Mouse (Mus musculus): Measurements from ENCODE around the gene Map3k5. TPM values are rescaled to one million over a fixed set of nuclear protein-coding genes. Genes with fewer than 3 reads are reported as not detected.
"Not testable (repeated sequence)": the region's sequence is repeated elsewhere in the genome, so short reads cannot be mapped to it uniquely, and the experiment has no call there.

Map3k5 gene
- polyA plus RNA-seq, 1 experiment from 2014 or later, result 1.4 TPM

GRCm38 (mm10) chr10:19926391-19926897 is 7.8 kb upstream of the Map3k5 start:
- not testable (repeated sequence) for ATAC-seq (ENCODE audit: insufficient read depth, low FRiP score, low TSS enrichment); H3K9ac ChIP-seq (ENCODE audit: low read length); H3K36me3 ChIP-seq (ENCODE audit: control insufficient read depth, insufficient read depth, low read length); H3K4me3 ChIP-seq (ENCODE audit: low read depth, low read length); H3K27ac ChIP-seq (ENCODE audit: low read depth, low read length); DNase-seq (ENCODE audit: low spot score); H3K4me2 ChIP-seq (ENCODE audit: low read depth); H3K9me3 ChIP-seq (ENCODE audit: control insufficient read depth, low read length); H3K27me3 ChIP-seq (ENCODE audit: control insufficient read depth, insufficient read depth, low read length); H3K4me1 ChIP-seq (ENCODE audit: control insufficient read depth, insufficient read depth, low read length)
- WGBS, result 92% methylated on average over 4 of the region's 4 CpGs

- Histone ChIP-seq H3K4me1 (ENCODE audit: control insufficient read depth, insufficient read depth, low read length) (no peaks in the 10 kb centered on the region), H3K4me2 (ENCODE audit: low read depth) (no peak overlapping the region), H3K27me3 (ENCODE audit: control insufficient read depth, insufficient read depth, low read length) (peaks cover 7% of the 10 kb centered on the region; the same call in 1 of the 2 replicates), H3K9ac (ENCODE audit: low read length) (no peak overlapping the region), H3K9me3 (ENCODE audit: control insufficient read depth, low read length) (no peaks in the 10 kb centered on the region), H3K4me3 (ENCODE audit: low read depth, low read length) (no peak overlapping the region), H3K27ac (ENCODE audit: low read depth, low read length) (no peak overlapping the region), H3K36me3 (ENCODE audit: control insufficient read depth, insufficient read depth, low read length) (no peaks in the 10 kb centered on the region)
- no peak for DNase-seq (ENCODE audit: low spot score)
- WGBS, result 74% methylated on average over 1 of the region's 1 CpGs
- ATAC-seq (ENCODE audit: insufficient read depth, low FRiP score, low TSS enrichment), result no peak
These were observed 6.1 kb upstream of the Map3k5 start for GRCm38 (mm10) chr10:19928205-19928604.

- H3K4me1 ChIP-seq (ENCODE audit: control insufficient read depth, insufficient read depth, low read length), result no peaks in the 10 kb centered on the region
- no peaks in the 10 kb centered on the region for H3K9me3 ChIP-seq (ENCODE audit: control insufficient read depth, low read length)
- H3K27ac ChIP-seq (ENCODE audit: low read depth, low read length), result no peak overlapping the region
- no peaks in the 10 kb centered on the region for H3K36me3 ChIP-seq (ENCODE audit: control insufficient read depth, insufficient read depth, low read length)
- DNase-seq (ENCODE audit: low spot score), result no peak
- no peak overlapping the region; the same call in 1 of the 2 replicates for H3K4me2 ChIP-seq (ENCODE audit: low read depth)
- WGBS, result 33% methylated on average over 3 of the region's 3 CpGs
- no peak overlapping the region for H3K4me3 ChIP-seq (ENCODE audit: low read depth, low read length)
- H3K27me3 ChIP-seq (ENCODE audit: control insufficient read depth, insufficient read depth, low read length), result peaks cover 19% of the 10 kb centered on the region
- ATAC-seq (ENCODE audit: insufficient read depth, low FRiP score, low TSS enrichment), result no peak
- no peak overlapping the region for H3K9ac ChIP-seq (ENCODE audit: low read length)
These were observed 1.3 kb upstream of the Map3k5 start for GRCm38 (mm10) chr10:19932986-19933385.

GRCm38 (mm10) chr10:19933511-19934383 is 525 bp upstream of the Map3k5 start:
- Histone ChIP-seq H3K4me1 (ENCODE audit: control insufficient read depth, insufficient read depth, low read length) (no peaks in the 10 kb centered on the region), H3K4me3 (ENCODE audit: low read depth, low read length) (peak overlapping the region; percentile 73), H3K36me3 (ENCODE audit: control insufficient read depth, insufficient read depth, low read length) (no peaks in the 10 kb centered on the region), H3K27me3 (ENCODE audit: control insufficient read depth, insufficient read depth, low read length) (peaks cover 19% of the 10 kb centered on the region), H3K9ac (ENCODE audit: low read length) (peak overlapping the region; percentile 60), H3K4me2 (ENCODE audit: low read depth) (peak overlapping the region; percentile 96), H3K27ac (ENCODE audit: low read depth, low read length) (no peak overlapping the region), H3K9me3 (ENCODE audit: control insufficient read depth, low read length) (no peaks in the 10 kb centered on the region)
- ATAC-seq (ENCODE audit: insufficient read depth, low FRiP score, low TSS enrichment) (peak; percentile 74), DNase-seq (ENCODE audit: low spot score) (peak; percentile 75)
- under 1% methylated on average over 83 of the region's 97 CpGs for WGBS

- no peaks in the 10 kb centered on the region for H3K9me3 ChIP-seq (ENCODE audit: control insufficient read depth, low read length)
- H3K27ac ChIP-seq (ENCODE audit: low read depth, low read length), result no peak overlapping the region
- ATAC-seq (ENCODE audit: insufficient read depth, low FRiP score, low TSS enrichment), result no peak
- H3K27me3 ChIP-seq (ENCODE audit: control insufficient read depth, insufficient read depth, low read length), result peaks cover 19% of the 10 kb centered on the region
- H3K4me1 ChIP-seq (ENCODE audit: control insufficient read depth, insufficient read depth, low read length), result no peaks in the 10 kb centered on the region
- peak; percentile 23 for DNase-seq (ENCODE audit: low spot score)
- peak overlapping the region; percentile 73 for H3K4me3 ChIP-seq (ENCODE audit: low read depth, low read length)
- H3K4me2 ChIP-seq (ENCODE audit: low read depth), result peak overlapping the region; percentile 96
- no peak overlapping the region for H3K9ac ChIP-seq (ENCODE audit: low read length)
- H3K36me3 ChIP-seq (ENCODE audit: control insufficient read depth, insufficient read depth, low read length), result no peaks in the 10 kb centered on the region
- WGBS, result 5% methylated on average over 10 of the region's 10 CpGs
These were observed 987 bp downstream of the Map3k5 start for GRCm38 (mm10) chr10:19935295-19935623.

- no peak overlapping the region for H3K4me3 ChIP-seq (ENCODE audit: low read depth, low read length)
- peaks cover 19% of the 10 kb centered on the region for H3K27me3 ChIP-seq (ENCODE audit: control insufficient read depth, insufficient read depth, low read length)
- 56% methylated on average over 4 of the region's 4 CpGs for WGBS
- no peak overlapping the region for H3K9ac ChIP-seq (ENCODE audit: low read length)
- no peaks in the 10 kb centered on the region for H3K36me3 ChIP-seq (ENCODE audit: control insufficient read depth, insufficient read depth, low read length)
- H3K4me2 ChIP-seq (ENCODE audit: low read depth), result no peak overlapping the region
- ATAC-seq (ENCODE audit: insufficient read depth, low FRiP score, low TSS enrichment), result no peak
- DNase-seq (ENCODE audit: low spot score), result no peak
- H3K27ac ChIP-seq (ENCODE audit: low read depth, low read length), result no peak overlapping the region
- H3K9me3 ChIP-seq (ENCODE audit: control insufficient read depth, low read length), result no peaks in the 10 kb centered on the region
- no peaks in the 10 kb centered on the region for H3K4me1 ChIP-seq (ENCODE audit: control insufficient read depth, insufficient read depth, low read length)
These were observed 1.6 kb downstream of the Map3k5 start for GRCm38 (mm10) chr10:19935821-19936367.

- Histone ChIP-seq H3K27me3 (ENCODE audit: control insufficient read depth, insufficient read depth, low read length) (peaks cover 19% of the 10 kb centered on the region), H3K4me1 (ENCODE audit: control insufficient read depth, insufficient read depth, low read length) (no peaks in the 10 kb centered on the region), H3K36me3 (ENCODE audit: control insufficient read depth, insufficient read depth, low read length) (no peaks in the 10 kb centered on the region), H3K9me3 (ENCODE audit: control insufficient read depth, low read length) (no peaks in the 10 kb centered on the region), H3K4me3 (ENCODE audit: low read depth, low read length) (no peak overlapping the region), H3K9ac (ENCODE audit: low read length) (no peak overlapping the region), H3K27ac (ENCODE audit: low read depth, low read length) (no peak overlapping the region), H3K4me2 (ENCODE audit: low read depth) (no peak overlapping the region)
- no peak for DNase-seq (ENCODE audit: low spot score)
- WGBS, result 59% methylated on average over 9 of the region's 9 CpGs
- no peak for ATAC-seq (ENCODE audit: insufficient read depth, low FRiP score, low TSS enrichment)
These were observed 2.9 kb downstream of the Map3k5 start for GRCm38 (mm10) chr10:19936961-19937708.

- Histone ChIP-seq H3K9me3 (ENCODE audit: control insufficient read depth, low read length) (no peaks in the 10 kb centered on the region), H3K4me2 (ENCODE audit: low read depth) (no peak overlapping the region), H3K27ac (ENCODE audit: low read depth, low read length) (no peak overlapping the region), H3K4me3 (ENCODE audit: low read depth, low read length) (no peak overlapping the region), H3K9ac (ENCODE audit: low read length) (no peak overlapping the region), H3K27me3 (ENCODE audit: control insufficient read depth, insufficient read depth, low read length) (peaks cover 9% of the 10 kb centered on the region), H3K4me1 (ENCODE audit: control insufficient read depth, insufficient read depth, low read length) (no peaks in the 10 kb centered on the region), H3K36me3 (ENCODE audit: control insufficient read depth, insufficient read depth, low read length) (no peaks in the 10 kb centered on the region)
- no peak for DNase-seq (ENCODE audit: low spot score)
- no peak for ATAC-seq (ENCODE audit: insufficient read depth, low FRiP score, low TSS enrichment)
- WGBS, result 81% methylated on average over 6 of the region's 6 CpGs
These were observed 4.5 kb downstream of the Map3k5 start for GRCm38 (mm10) chr10:19938738-19939137.

Measured in neural tube, embryonic 11.5 days (tissue).